Mouse (Mus musculus): ENCODE data around the gene Nfib.

The Nfib gene

GRCm38 (mm10) chr4:82516211-82516795, 189.2 kb downstream of the Nfib start:
- DNase-seq (ENCODE audit: low spot score in 2 of 2), result no peak

- DNase-seq (ENCODE audit: low spot score in 2 of 2), result no peak
These were observed 190.6 kb downstream of the Nfib start for GRCm38 (mm10) chr4:82514921-82515320.

GRCm38 (mm10) chr4:82514373-82514772, 191.2 kb downstream of the Nfib start:
- DNase-seq (ENCODE audit: low spot score in 2 of 2), result no peak

- DNase-seq (ENCODE audit: low spot score in 2 of 2), result no peak
These were observed 192.2 kb downstream of the Nfib start for GRCm38 (mm10) chr4:82513426-82513750.

- DNase-seq (ENCODE audit: low spot score in 2 of 2), result peak; percentile 88 to 90
These were observed 192.7 kb downstream of the Nfib start for GRCm38 (mm10) chr4:82512743-82513425.

- DNase-seq (ENCODE audit: low spot score in 2 of 2), result no peak
These were observed 193.2 kb downstream of the Nfib start for GRCm38 (mm10) chr4:82512335-82512734.

- no peak for DNase-seq (ENCODE audit: low spot score in 2 of 2)
These were observed 194.0 kb downstream of the Nfib start for GRCm38 (mm10) chr4:82511524-82511923.

GRCm38 (mm10) chr4:82511001-82511513, 194.5 kb downstream of the Nfib start:
- no peak for DNase-seq (ENCODE audit: low spot score in 2 of 2)

GRCm38 (mm10) chr4:82509771-82510170, 195.8 kb downstream of the Nfib start:
- DNase-seq (ENCODE audit: low spot score in 2 of 2), result no peak

- DNase-seq (ENCODE audit: low spot score in 2 of 2), result no peak
These were observed 196.3 kb downstream of the Nfib start for GRCm38 (mm10) chr4:82509166-82509767.

- no peak for DNase-seq (ENCODE audit: low spot score in 2 of 2)
These were observed 197.3 kb downstream of the Nfib start for GRCm38 (mm10) chr4:82508281-82508687.

- DNase-seq (ENCODE audit: low spot score in 2 of 2), result no peak
These were observed 197.8 kb downstream of the Nfib start for GRCm38 (mm10) chr4:82507541-82508280.

- no peak for DNase-seq (ENCODE audit: low spot score in 2 of 2)
These were observed 198.7 kb downstream of the Nfib start for GRCm38 (mm10) chr4:82506731-82507331.

GRCm38 (mm10) chr4:82506081-82506730, 199.3 kb downstream of the Nfib start:
- peak; percentile 73 to 75 for DNase-seq (ENCODE audit: low spot score in 2 of 2)

GRCm38 (mm10) chr4:82505121-82506031, 200.2 kb downstream of the Nfib start:
- peak; percentile 56 to 63 for DNase-seq (ENCODE audit: low spot score in 2 of 2)

GRCm38 (mm10) chr4:82504284-82505120, 201.0 kb downstream of the Nfib start:
- DNase-seq (ENCODE audit: low spot score in 2 of 2), result no peak

GRCm38 (mm10) chr4:82504015-82504283, 201.6 kb downstream of the Nfib start:
- no peak for DNase-seq (ENCODE audit: low spot score in 2 of 2)

- DNase-seq (ENCODE audit: low spot score in 2 of 2), result no peak
These were observed 202.1 kb downstream of the Nfib start for GRCm38 (mm10) chr4:82503274-82504014.

- no peak for DNase-seq (ENCODE audit: low spot score in 2 of 2)
These were observed 202.9 kb downstream of the Nfib start for GRCm38 (mm10) chr4:82502611-82503010.
